In the genomic region with DNA sequence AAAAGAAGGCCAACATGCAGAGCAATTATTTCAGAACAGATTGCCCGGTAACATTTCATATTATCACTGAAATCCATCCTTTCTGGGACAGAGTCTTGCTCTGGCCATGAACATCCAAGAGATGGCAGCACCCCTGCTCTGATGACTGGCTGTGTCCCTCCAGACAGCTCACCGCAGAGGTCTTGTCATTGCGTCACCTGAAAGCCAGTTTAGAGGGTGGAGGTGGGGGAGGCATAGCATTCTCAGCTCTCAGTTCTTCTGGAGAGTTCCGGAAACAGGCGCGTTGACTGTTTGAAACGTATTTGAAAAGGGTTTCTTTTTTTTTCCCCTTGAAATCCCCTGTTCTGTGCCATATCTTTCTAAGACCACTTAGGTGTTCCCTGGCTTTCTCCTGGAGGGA, we compare ENCODE assay signal across 8 mouse cellular contexts.
DNase-seq lines count a peak whose midpoint lies in the region; ATAC-seq lines count a peak whose summit lies in the region.

No protein-coding gene starts in this region.

- peak; percentile 100 for ATAC-seq in frontal cortex, adult (ENCODE audit: low TSS enrichment)
- ATAC-seq in hematopoietic stem cell, adult 5-6 weeks (replicated peaks in 1 of 2; ENCODE audit: insufficient read depth in 1 of 2, low FRiP score in 2 of 2, low TSS enrichment in 1 of 2, low read depth in 1 of 2, poor library complexity in 2 of 2, severe bottlenecking in 2 of 2) = peak; percentile 99

- peak; percentile 72 for DNase-seq in T-cell, adult 2 months (ENCODE audit: low spot score)
- peak; percentile 32 for DNase-seq in cerebellum, adult 8-10 months
- peak; percentile 35 for DNase-seq in layer of hippocampus, adult 9-10 months (ENCODE audit: low spot score)
- peak; percentile 73 for DNase-seq in lung, postnatal 10 days
- DNase-seq in right cerebral cortex, adult 2 months (ENCODE audit: low spot score in 2 of 2) = peak; percentile 58 to 59
- DNase-seq in spleen, adult 12 weeks (ENCODE audit: low spot score) = no peak
